Mouse (Mus musculus): ENCODE measurements around the gene Acta2.

GRCm38 (mm10) chr19:34199488-34199887 is 55.9 kb downstream of the Acta2 start:
- TF ChIP-seq NRF1 (IDR thresholded peaks at IDR 0.05; ENCODE audit: low read depth, low read length) (no peak), CTCF (conservative IDR thresholded peaks at IDR 0.05 in 1 of 2, IDR thresholded peaks at IDR 0.05 in 1 of 2; ENCODE audit: low read depth in 2 of 2, low read length in 2 of 2) (no peak), ZNF384 (IDR thresholded peaks at IDR 0.05; ENCODE audit: low read depth, low read length) (no peak), KAT2A (IDR thresholded peaks at IDR 0.05; ENCODE audit: insufficient replicate concordance, low read length) (no peak)

Measured in CH12.LX (cell line).